Mouse (Mus musculus) CH12.LX (cell line): ENCODE results near the gene Ccnl2.

Experiments used
- CTCF ChIP-seq, 2 experiments: IDR thresholded peaks in 1 of 2; conservative IDR thresholded peaks in 1 of 2; 2 replicates each; pipeline ENCODE4 v1.5.1; 2011 to 2012; ENCODE audit warnings: low read depth in 2 of 2, low read length in 2 of 2, improper control_type of control experiment in 1 of 2, inconsistent platforms in 1 of 2, mild to moderate bottlenecking in 1 of 2, moderate library complexity in 1 of 2
- ELF1 ChIP-seq: IDR thresholded peaks from 2 replicates; pipeline ENCODE4 v1.6.1; 2014; ENCODE audit warnings: low read depth, mild to moderate bottlenecking, inconsistent platforms, low read length, improper control_type of control experiment
- MAX ChIP-seq: IDR thresholded peaks from 2 replicates; pipeline ENCODE4 v1.6.1; 2011; ENCODE audit warnings: low read length, improper control_type of control experiment
- POLR2A ChIP-seq: IDR thresholded peaks from 2 replicates; pipeline ENCODE4 v1.6.1; 2011; ENCODE audit warnings: low read depth, mild to moderate bottlenecking, improper control_type of control experiment, low read length

DNA sequence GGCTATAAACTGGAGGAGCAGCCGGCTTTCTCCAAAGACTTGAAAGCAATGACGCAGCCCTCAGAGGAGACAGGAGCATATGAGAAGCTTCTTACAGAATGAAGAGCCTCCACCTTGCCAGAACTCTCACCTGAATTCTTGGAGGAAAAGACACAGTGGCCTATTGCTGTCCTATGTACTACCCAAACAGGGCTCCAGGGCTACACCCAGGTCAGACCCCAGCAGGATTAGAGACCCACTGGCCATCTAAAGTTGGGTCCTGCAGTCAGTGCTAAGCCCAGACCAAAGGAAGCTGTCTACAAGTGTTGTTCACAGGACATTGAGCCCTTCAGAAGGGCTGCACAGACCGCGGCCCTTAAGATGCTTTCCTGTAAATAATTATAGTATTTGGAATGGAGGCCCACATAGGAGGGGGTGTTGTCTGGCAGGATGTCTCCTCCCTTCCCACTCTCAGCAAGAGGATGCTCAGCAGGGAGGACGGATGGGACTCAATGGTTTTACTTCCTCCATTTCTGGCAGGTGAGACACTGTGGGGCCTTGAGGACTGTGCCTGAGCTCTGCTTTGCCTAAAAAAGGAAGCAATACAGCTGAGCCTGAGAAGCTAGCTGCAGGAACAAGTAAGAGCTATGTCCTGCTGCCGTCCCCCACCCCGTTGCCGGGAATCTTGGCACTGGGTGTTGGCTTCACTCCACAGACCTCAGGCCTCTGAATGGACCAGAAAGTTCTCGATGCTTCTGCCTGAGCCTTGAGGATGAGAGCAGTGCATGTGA lies 37.1 kb upstream of the Ccnl2 start:
- TF ChIP-seq CTCF (conservative IDR thresholded peaks at IDR 0.05 in 1 of 2, IDR thresholded peaks at IDR 0.05 in 1 of 2; ENCODE audit: low read depth in 2 of 2, low read length in 2 of 2), result no peak
- no peak for TF ChIP-seq POLR2A
- TF ChIP-seq MAX, result no peak
- no peak for TF ChIP-seq ELF1
